Mouse (Mus musculus): ENCODE measurements around the gene Mpzl1. TPM values are rescaled to one million over a fixed set of nuclear protein-coding genes. Genes with fewer than 3 reads are reported as not detected.
A peak's percentile ranks its signal among the peaks of the same experiment; 100 is the strongest.

Mpzl1 gene
- polyA plus RNA-seq, 1 experiment from 2014 or later, result 236 TPM

DNA sequence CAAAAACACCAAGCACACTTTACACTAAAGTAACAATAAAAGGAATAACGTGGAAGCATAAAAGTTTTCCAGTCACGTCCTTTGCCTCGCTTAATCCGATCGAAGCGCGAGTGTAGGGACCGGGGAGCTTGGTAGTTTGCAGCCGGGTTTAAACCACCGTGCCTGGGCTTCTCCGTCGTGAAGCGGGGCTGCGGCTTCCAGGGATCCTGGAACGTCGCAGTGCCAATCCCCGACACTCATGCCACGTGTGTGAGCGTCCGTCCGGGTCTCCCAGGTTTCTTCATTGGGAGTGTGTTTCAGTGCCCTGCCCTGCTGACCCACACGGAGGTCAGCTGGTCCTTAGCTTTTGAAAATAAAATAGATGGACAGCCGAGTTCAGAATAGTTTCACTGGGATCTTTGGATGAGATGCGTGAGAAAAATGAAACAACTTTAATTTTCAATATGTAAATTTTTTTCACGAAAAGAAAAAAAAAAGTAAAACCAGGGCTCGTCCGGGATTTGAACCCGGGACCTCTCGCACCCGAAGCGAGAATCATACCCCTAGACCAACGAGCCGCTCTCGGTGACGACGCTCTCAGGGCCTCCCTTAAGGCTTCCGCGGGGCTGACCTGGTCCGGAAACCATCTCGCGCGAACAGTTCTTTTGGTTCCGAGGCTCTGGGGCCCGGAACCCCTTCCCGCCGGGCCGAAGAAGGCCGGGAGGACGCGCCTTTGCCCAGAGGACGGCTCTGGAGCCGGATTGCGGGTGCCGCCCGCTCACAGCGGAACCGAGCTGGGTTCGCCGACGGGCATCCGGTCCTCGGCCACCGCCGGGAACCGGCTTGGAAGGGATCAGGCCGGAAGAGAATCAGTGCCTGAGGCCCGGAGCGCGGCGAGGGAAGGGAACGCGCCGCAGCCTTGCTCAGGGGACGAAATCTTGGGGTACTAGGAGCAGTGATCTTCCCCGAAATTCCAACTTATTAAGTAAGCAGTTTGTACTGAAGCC, 7.7 kb upstream of the Mpzl1 start:
- ATAC-seq (ENCODE audit: low FRiP score, low TSS enrichment), result peak; percentile 87
- under 1% methylated on average over 75 of the region's 75 CpGs for WGBS
- Histone ChIP-seq H3K4me1 (ENCODE audit: insufficient read depth, low read length) (no peaks in the 10 kb centered on the region), H3K27me3 (ENCODE audit: insufficient read depth, low read length) (no peaks in the 10 kb centered on the region), H3K36me3 (ENCODE audit: insufficient read depth, low read length) (no peaks in the 10 kb centered on the region), H3K4me2 (replicated peaks; ENCODE audit: low read depth, low read length) (peak overlapping the region; percentile 76), H3K4me3 (ENCODE audit: low read length) (peak overlapping the region; percentile 92), H3K9ac (replicated peaks; ENCODE audit: low read length) (peak overlapping the region; percentile 95), H3K27ac (ENCODE audit: low read length) (peak overlapping the region; percentile 97), H3K9me3 (ENCODE audit: low read length) (no peaks in the 10 kb centered on the region)

DNA sequence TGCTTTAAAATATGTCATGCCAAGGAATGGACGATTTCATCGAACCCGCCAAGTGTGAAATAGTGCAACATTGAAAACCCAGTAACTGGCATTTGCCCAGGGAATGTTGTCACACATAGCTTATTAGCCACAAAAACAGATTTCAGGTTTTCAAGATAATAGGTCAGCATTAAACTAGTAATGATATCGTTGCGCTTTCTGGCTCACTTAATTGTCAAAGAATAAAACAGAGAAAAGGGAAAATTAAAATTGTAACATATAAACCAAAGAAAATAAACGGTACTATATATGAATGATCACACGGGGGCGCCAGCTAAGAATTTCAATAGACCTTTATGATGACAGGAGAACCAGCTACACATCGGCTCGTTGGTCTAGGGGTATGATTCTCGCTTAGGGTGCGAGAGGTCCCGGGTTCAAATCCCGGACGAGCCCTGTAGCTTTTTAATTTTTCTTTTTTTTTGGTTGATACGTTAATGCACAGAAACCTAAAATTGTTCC, 7.0 kb upstream of the Mpzl1 start:
- H3K36me3 ChIP-seq (ENCODE audit: insufficient read depth, low read length), result no peaks in the 10 kb centered on the region
- no peaks in the 10 kb centered on the region for H3K27me3 ChIP-seq (ENCODE audit: insufficient read depth, low read length)
- H3K9me3 ChIP-seq (ENCODE audit: low read length), result no peaks in the 10 kb centered on the region
- peak; percentile 66; the same call in 1 of the 2 replicates for ATAC-seq (ENCODE audit: low FRiP score, low TSS enrichment)
- WGBS, result 6% methylated on average over 16 of the region's 16 CpGs
- no peak overlapping the region for H3K27ac ChIP-seq (ENCODE audit: low read length)
- peaks cover 2% of the 10 kb centered on the region for H3K4me1 ChIP-seq (ENCODE audit: insufficient read depth, low read length)
- peak overlapping the region; percentile 76 for H3K4me2 ChIP-seq (replicated peaks; ENCODE audit: low read depth, low read length)
- peak overlapping the region; percentile 92 for H3K4me3 ChIP-seq (ENCODE audit: low read length)
- peak overlapping the region; percentile 95 for H3K9ac ChIP-seq (replicated peaks; ENCODE audit: low read length)

DNA sequence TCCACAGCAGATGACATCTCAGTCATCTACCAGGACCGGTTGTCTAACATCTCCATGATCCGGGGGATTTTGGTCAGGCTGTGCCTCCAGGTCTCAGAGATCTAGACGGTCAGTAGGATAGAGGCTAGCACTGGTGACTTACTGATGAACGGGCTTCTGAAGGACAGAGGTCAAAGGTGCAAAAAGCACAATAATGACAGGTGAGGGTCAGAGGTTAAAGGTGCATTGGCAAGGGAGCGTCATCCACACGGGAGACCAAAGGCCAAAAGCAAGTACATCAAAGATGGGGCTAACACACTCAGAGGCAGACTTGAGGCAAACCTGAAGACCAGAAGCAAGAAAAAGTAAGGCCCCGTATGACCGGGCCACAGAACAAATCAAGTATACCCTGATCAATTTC, 2.0 kb upstream of the Mpzl1 start:
- H3K4me1 ChIP-seq (ENCODE audit: insufficient read depth, low read length), result peaks cover 35% of the 10 kb centered on the region
- whole genome bisulfite sequencing, result 68% methylated on average over 8 of the region's 8 CpGs

DNA sequence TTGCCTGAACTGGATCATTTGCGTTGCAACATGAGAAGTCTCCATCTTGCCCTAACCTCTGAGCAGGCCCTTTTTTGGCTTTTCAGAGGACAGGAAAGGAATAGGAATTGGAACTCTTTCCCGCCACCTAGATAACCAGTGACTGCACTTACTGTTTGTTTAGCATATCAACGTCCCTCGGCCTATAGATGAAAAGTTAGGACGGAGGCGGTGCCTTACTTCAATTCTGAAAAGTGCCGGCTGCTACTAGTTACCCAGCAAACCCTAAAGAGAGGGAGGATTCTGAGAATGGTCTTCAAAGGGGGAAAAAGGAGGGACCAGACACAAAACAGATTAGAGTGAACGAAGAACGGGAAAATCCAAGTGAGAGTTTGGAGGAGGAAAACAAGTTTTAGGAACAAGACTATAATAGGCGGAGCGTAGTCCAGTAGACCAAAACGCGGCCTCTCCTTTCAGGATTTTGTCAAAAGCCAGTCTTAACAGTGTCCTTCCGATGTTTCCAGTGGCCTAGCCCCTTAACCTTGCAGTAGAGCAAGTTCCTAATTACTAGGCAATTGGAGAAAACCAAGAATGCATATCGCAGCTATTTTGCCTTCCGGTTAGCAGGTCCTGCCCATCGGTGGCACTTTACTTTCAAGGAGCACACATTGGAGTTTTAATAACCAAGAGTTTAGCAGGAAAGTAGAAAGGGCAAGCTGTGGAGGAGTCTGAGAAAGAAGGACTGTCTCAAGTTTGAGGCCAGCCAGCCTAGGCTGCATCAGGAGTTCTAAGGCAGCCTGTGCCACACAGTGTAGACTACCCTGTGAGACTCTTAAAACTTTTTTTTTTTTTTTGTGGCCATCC, 938 bp upstream of the Mpzl1 start:
- Histone ChIP-seq H3K27me3 (ENCODE audit: insufficient read depth, low read length) (no peaks in the 10 kb centered on the region), H3K4me2 (replicated peaks; ENCODE audit: low read depth, low read length) (peak overlapping the region; percentile 87), H3K36me3 (ENCODE audit: insufficient read depth, low read length) (no peaks in the 10 kb centered on the region), H3K4me1 (ENCODE audit: insufficient read depth, low read length) (peaks cover 43% of the 10 kb centered on the region), H3K4me3 (ENCODE audit: low read length) (peak overlapping the region; percentile 67), H3K27ac (ENCODE audit: low read length) (peak overlapping the region; percentile 97), H3K9ac (replicated peaks; ENCODE audit: low read length) (peak overlapping the region; percentile 89), H3K9me3 (ENCODE audit: low read length) (no peaks in the 10 kb centered on the region)
- no peak; the same call in 1 of the 2 replicates for ATAC-seq (ENCODE audit: low FRiP score, low TSS enrichment)
- WGBS, result 20% methylated on average over 17 of the region's 17 CpGs

More for the DNA sequence above, 2.0 kb upstream of the Mpzl1 start:
- Histone ChIP-seq H3K9me3 (ENCODE audit: low read length) (no peaks in the 10 kb centered on the region), H3K4me3 (ENCODE audit: low read length) (no peak overlapping the region), H3K9ac (replicated peaks; ENCODE audit: low read length) (no peak overlapping the region), H3K36me3 (ENCODE audit: insufficient read depth, low read length) (no peaks in the 10 kb centered on the region), H3K27ac (ENCODE audit: low read length) (peak overlapping the region; percentile 30; the same call in 1 of the 2 replicates), H3K4me2 (replicated peaks; ENCODE audit: low read depth, low read length) (no peak overlapping the region), H3K27me3 (ENCODE audit: insufficient read depth, low read length) (no peaks in the 10 kb centered on the region)
- no peak for ATAC-seq (ENCODE audit: low FRiP score, low TSS enrichment)

DNA sequence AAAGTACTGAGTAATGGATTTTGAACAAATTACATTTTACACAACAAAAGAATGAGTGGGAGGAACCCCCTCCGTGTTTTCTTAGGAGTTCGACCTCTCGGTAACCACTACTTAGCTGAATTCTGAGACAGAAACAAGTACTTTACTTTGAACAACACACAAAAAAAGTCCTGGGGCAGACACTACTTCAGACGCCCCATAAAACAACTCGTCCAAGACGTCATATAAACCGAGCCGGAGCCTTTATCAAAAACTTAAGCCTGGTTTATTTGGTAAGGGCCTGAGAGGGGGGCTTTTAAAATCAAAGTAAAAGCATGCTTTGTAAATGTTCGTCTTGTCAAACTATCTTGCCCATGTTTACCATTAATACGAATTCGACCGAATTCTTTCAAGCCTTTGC, 993 bp downstream of the Mpzl1 start:
- Histone ChIP-seq H3K4me2 (replicated peaks; ENCODE audit: low read depth, low read length) (peak overlapping the region; percentile 87), H3K4me3 (ENCODE audit: low read length) (peak overlapping the region; percentile 67), H3K9me3 (ENCODE audit: low read length) (no peaks in the 10 kb centered on the region), H3K36me3 (ENCODE audit: insufficient read depth, low read length) (no peaks in the 10 kb centered on the region), H3K27me3 (ENCODE audit: insufficient read depth, low read length) (no peaks in the 10 kb centered on the region), H3K9ac (replicated peaks; ENCODE audit: low read length) (peak overlapping the region; percentile 89), H3K4me1 (ENCODE audit: insufficient read depth, low read length) (peaks cover 58% of the 10 kb centered on the region), H3K27ac (ENCODE audit: low read length) (peak overlapping the region; percentile 97)
- WGBS, result under 1% methylated on average over 12 of the region's 12 CpGs
- ATAC-seq (ENCODE audit: low FRiP score, low TSS enrichment), result no peak

DNA sequence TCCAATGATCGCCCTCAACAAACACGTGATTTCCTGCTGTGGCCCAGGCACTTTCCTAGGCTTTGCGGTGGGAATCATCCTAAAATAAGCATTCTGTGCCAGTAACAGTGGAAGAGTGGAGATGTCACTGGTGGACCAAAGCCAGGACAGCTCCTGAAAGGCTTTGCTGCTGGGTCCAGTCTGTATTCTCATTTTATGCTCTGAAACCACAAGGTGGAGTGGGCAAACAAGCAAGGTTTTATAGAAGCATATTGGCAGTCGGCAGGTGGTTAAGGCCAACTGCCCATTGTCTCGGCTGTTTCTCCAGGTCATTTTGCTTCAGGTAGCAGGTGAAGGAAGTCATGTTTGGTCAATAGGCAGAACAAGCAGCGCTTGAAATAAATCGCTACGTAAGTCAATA, 3.2 kb downstream of the Mpzl1 start:
- Histone ChIP-seq H3K4me3 (ENCODE audit: low read length) (no peak overlapping the region), H3K9me3 (ENCODE audit: low read length) (no peaks in the 10 kb centered on the region), H3K9ac (replicated peaks; ENCODE audit: low read length) (no peak overlapping the region), H3K4me1 (ENCODE audit: insufficient read depth, low read length) (peaks cover 63% of the 10 kb centered on the region), H3K27me3 (ENCODE audit: insufficient read depth, low read length) (no peaks in the 10 kb centered on the region), H3K4me2 (replicated peaks; ENCODE audit: low read depth, low read length) (peak overlapping the region; percentile 21; the same call in 1 of the 2 replicates), H3K36me3 (ENCODE audit: insufficient read depth, low read length) (peaks cover 3% of the 10 kb centered on the region; the same call in 1 of the 2 replicates), H3K27ac (ENCODE audit: low read length) (no peak overlapping the region)
- ATAC-seq (ENCODE audit: low FRiP score, low TSS enrichment), result no peak
- WGBS, result 73% methylated on average over 8 of the region's 8 CpGs

DNA sequence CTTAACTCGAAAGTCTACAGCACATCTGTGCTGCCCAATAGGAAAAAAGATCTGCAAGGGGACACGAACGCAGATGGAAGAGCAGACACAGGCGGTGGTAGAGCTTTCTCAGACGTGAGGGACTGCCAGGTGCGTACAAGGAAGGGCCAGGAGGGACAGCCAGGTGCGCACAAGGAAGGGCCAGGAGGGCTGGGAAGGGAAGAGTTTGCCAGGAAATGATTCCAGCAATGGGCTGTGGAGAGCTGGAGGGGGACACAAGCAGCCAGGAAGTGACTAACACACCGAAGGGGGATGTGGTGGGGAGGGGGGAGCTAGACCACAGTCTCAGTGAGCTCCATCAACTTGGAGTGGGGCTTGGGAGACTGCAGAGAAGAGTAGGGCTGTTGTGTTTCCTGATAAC, 4.4 kb downstream of the Mpzl1 start:
- no peak for ATAC-seq (ENCODE audit: low FRiP score, low TSS enrichment)
- Histone ChIP-seq H3K4me1 (ENCODE audit: insufficient read depth, low read length) (peaks cover 51% of the 10 kb centered on the region), H3K4me3 (ENCODE audit: low read length) (no peak overlapping the region), H3K36me3 (ENCODE audit: insufficient read depth, low read length) (peaks cover 3% of the 10 kb centered on the region; the same call in 1 of the 2 replicates), H3K4me2 (replicated peaks; ENCODE audit: low read depth, low read length) (peak overlapping the region; percentile 6), H3K9me3 (ENCODE audit: low read length) (no peaks in the 10 kb centered on the region), H3K27ac (ENCODE audit: low read length) (no peak overlapping the region), H3K27me3 (ENCODE audit: insufficient read depth, low read length) (no peaks in the 10 kb centered on the region), H3K9ac (replicated peaks; ENCODE audit: low read length) (0 out of 2 replicates have a peak overlapping the region, but pooled peaks have one; percentile 6)
- 38% methylated on average over 8 of the region's 8 CpGs for WGBS

DNA sequence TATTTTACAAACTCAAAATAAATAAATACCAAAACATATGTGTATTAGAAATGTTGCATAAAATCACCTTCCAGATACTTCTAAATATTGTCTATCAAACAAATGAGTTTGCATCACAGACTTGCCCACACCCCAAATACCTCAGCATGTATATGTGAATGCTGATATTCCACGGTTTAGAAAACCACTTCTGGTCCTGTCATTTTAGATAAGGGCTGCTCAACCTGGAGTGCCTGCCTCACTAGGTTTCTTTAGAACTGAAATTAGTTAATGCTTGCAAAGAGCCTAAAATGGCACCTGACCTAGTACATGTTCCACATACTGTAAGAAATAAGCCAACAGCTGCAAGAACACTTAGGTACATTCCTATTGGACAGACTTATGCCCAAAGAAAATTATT, 5.7 kb downstream of the Mpzl1 start:
- Histone ChIP-seq H3K4me1 (ENCODE audit: insufficient read depth, low read length) (peaks cover 48% of the 10 kb centered on the region), H3K27ac (ENCODE audit: low read length) (no peak overlapping the region), H3K9ac (replicated peaks; ENCODE audit: low read length) (no peak overlapping the region), H3K4me3 (ENCODE audit: low read length) (no peak overlapping the region), H3K36me3 (ENCODE audit: insufficient read depth, low read length) (peaks cover 3% of the 10 kb centered on the region; the same call in 1 of the 2 replicates), H3K4me2 (replicated peaks; ENCODE audit: low read depth, low read length) (no peak overlapping the region), H3K27me3 (ENCODE audit: insufficient read depth, low read length) (no peaks in the 10 kb centered on the region), H3K9me3 (ENCODE audit: low read length) (no peaks in the 10 kb centered on the region)
- ATAC-seq (ENCODE audit: low FRiP score, low TSS enrichment), result no peak
- WGBS, result 76% methylated on average over 1 of the region's 1 CpGs

DNA sequence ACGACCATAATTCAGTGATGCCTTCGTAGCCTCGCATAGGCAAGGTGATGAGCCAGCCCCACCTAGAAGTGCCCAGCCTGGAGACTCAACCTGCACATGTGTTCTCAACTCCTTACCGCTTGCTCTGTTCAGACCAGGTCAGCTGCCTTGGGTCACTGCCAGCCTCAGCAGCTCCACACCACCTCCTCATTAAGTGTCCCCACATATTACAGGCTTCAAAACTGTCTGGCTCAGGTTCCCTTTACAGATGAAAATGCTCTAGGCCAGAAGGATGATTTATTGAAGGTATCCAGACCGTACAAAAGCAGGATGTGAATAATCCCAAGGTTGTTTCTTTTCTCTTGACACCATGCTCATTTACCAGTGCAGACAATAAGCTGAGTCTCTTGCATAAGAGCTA, 8.4 kb downstream of the Mpzl1 start:
- Histone ChIP-seq H3K4me2 (replicated peaks; ENCODE audit: low read depth, low read length) (no peak overlapping the region), H3K4me1 (ENCODE audit: insufficient read depth, low read length) (peaks cover 28% of the 10 kb centered on the region), H3K9me3 (ENCODE audit: low read length) (no peaks in the 10 kb centered on the region), H3K27me3 (ENCODE audit: insufficient read depth, low read length) (no peaks in the 10 kb centered on the region), H3K27ac (ENCODE audit: low read length) (no peak overlapping the region), H3K9ac (replicated peaks; ENCODE audit: low read length) (no peak overlapping the region), H3K4me3 (ENCODE audit: low read length) (no peak overlapping the region), H3K36me3 (ENCODE audit: insufficient read depth, low read length) (peaks cover 8% of the 10 kb centered on the region; the same call in 1 of the 2 replicates)
- ATAC-seq (ENCODE audit: low FRiP score, low TSS enrichment), result peak; percentile 41; the same call in 1 of the 2 replicates
- WGBS, result 36% methylated on average over 5 of the region's 5 CpGs
